Mouse (Mus musculus) central nervous system, embryonic 11.5 days (tissue): Measurements from ENCODE around the gene Gtsf1l. TPM values are rescaled to one million over a fixed set of nuclear protein-coding genes. Genes with fewer than 3 reads are reported as not detected.

ENCODE experiments used
- polyA plus RNA-seq: library from polyadenylated mRNA; depleted of rRNA; stranded (reverse); fragments of >200 nt; gene quantifications from 2 replicates; pipeline ENCODE4 v1.2.3, GENCODE M21; 2012; rRNA removed

Gene Gtsf1l
- not detected in 2 replicates for polyA plus RNA-seq

DNA sequence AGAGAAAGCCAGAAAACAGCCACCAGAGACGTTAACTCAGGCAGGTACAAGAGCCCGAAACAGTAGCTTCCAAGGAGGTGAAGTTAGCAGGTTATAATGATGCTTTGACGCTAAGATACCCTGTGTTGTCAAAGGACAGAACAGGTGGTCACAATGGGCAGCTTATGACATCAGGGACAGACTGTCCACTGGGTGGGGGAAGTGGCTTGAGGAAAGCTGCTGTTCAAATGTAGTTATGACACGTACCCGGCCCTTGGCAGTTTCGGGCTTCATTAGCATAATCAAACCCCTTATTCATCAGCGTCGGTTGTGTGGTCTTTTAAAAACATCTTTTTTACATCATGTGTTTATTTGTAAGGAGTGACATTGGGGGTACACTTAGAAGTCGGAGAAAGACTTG lies at the start of gene Gtsf1l:
Gene Gtsf1l (minus strand): TSS at position 128 of the 400 bp plus-strand sequence.

DNA sequence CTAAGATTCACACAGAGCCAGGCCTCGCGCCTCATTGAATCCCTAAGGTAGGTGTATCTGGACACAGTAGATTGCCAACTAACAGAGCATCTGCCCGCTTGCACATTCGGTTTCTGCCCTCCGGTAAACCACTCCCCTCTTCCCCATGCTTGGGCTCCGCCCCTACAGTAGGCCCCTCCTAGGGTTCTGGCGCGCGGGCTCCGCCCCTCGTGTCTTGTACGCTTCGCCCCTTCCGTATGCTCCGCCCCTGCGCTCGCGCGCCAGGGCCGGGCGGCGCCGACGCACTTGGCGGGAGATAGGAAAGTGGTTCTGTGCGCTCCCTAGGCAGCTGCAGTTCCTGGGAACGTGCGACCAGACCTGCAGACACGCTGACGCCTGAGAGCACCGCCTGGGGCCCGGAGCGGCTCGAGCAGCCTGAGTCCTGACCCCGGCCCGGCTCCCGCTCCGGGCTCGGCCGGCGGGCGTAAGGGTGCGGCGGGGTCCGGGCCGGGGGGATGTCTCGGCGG lies 33.3 kb downstream of the Gtsf1l start, which contains the start of gene Mybl2:
Gene Mybl2 (plus strand): TSS at position 353 of the 506 bp plus-strand sequence.

Other genes starting within 250 kb of the Gtsf1l start
- 512 and 624 TPM in 2 replicates for gene Srsf6, start 156.3 kb downstream of the Gtsf1l start, polyA plus RNA-seq
- gene L3mbtl1, start 144.4 kb downstream of the Gtsf1l start, polyA plus RNA-seq: 0.67 and 0.73 TPM in 2 replicates
- gene Sgk2, start 100.5 kb downstream of the Gtsf1l start, polyA plus RNA-seq: 0.13 and 0.19 TPM in 2 replicates
- 37.6 and 41.9 TPM in 2 replicates for gene Ift52, start 70.5 kb downstream of the Gtsf1l start, polyA plus RNA-seq
- 33.6 and 38.1 TPM in 2 replicates for gene Mybl2, start 33.2 kb downstream of the Gtsf1l start, polyA plus RNA-seq
- 26.8 and 34.8 TPM in 2 replicates for gene Tox2, start 115.3 kb upstream of the Gtsf1l start, polyA plus RNA-seq